Mouse (Mus musculus) erythroblast, embryonic 14.5 days (primary cell): ENCODE measurements at regions not wholly inside any gene's neighbourhood (a gene's known extent, or its start where the extent isn't known, plus 50 kb on each side); places are given as distances from the start of the nearest gene placed in this dataset.

Experiments
- GATA1 ChIP-seq: IDR thresholded peaks from 2 replicates; pipeline ENCODE4 v1.6.1; 2012; ENCODE audit warnings: low read length, inconsistent platforms, mixed read lengths
- TAL1 ChIP-seq: IDR thresholded peaks from 3 replicates; pipeline ENCODE4 v1.6.1; 2012; ENCODE audit warnings: low read length, inconsistent platforms, mixed read lengths

DNA sequence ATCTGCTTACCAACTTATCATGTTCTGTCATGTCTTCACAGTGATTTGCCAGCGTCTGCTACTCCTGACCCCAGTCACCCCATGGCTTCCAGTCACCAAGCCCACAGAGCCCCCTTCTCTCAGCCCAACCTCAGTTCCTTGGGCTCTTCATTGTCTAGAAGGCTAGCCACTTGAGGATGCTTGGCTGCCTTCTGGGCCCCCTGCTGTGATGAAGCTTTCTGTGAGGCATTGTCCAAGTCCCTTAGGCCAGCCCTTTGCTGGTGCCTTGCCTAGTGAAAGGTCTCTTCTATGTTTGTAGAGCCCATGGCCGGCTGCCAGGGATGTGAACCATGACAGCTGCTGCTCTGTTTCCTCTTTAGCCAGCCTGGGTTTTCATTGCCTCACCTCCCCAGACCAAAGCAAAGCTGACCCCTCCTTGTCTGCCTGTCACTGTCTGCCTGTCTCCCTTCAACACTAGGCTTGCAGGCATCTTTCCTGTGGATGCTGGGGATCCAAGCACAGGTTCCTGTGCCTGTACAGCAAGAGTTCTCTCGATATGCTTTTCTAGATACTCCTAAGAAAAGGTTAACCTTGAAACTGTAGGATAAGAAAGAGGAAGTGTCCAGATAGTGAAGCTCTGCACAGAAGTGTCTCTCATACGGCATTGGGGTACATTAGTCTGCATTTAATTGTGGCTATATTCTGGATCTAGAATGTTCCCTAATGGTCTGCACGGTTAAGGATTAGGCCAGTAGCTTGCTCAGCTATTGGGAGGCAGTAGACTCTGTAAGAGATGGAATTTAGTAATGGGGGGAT lies 149.5 kb downstream of the Qrsl1 start:
- no peak for TF ChIP-seq TAL1
- TF ChIP-seq GATA1: no peak
